Mouse (Mus musculus) testis, postnatal 14 days (tissue): Measurements from ENCODE around the gene Eif4e2.

Experiments
- DNase-seq: peaks from one replicate; pipeline ENCODE4 v3.0.0; 2021; ENCODE audit warnings: low spot score

Gene Eif4e2

DNA sequence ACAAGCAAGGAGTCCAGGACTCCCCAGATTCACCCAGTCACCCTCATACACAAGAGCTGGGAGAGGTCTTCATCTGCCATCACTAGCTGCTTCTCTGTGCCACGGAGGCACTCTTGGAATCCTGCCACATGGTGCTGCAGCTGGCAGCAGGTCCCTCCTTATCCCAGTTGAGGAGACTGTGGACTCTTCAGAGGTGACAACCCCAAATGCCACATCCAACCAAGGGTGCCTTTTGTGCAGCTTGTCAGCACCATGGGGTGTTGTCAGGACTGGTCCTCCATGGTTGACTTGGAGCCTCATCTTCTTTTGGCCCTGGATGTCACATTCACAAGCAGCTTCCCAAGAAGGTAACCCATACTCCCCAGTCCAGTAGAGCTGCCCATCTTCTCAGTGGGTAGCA, 11.9 kb upstream of the Eif4e2 start:
- no peak for DNase-seq

DNA sequence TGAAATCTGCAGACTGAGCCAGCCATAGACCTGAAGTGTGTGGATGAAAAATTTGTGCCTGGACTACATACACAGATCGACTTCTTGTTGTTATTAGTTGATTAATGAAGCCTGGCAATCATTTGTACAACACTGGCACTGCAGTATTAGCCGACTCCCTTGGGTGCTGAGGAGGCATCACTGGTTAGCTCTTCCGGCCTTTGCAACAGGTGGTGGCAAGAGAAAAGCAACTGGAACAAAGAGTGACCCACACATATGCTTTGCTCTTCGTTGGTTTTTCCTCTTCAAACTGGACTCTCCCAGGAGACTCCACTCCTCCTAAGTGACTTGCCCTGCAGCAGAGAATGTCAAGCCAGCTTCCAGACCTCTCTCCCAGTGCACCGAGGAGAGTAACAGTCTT, 9.9 kb upstream of the Eif4e2 start:
- no peak for DNase-seq

DNA sequence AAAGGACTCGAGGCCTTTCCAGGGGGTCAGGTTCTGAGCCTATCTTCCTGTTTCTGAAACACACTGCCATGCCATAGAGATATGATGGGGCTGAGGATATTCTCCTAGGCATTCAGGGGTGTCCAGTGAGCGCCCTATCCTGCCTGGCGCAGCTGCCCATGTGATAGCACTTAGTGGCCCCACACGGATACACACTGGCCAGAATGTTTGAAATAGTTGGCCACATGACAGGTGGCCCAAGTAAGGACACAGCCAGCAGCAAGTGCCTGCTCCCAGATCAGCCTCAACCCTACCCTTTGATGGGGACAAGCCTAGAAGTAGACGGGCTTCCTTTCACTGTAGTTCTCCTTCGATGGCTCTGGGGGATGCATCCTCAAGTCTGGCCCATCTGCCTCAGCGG, 9.2 kb upstream of the Eif4e2 start, which contains the start of gene Chrng:
TSS of gene Chrng (plus strand) at position 193 of the 400 bp plus-strand sequence.
- DNase-seq: no peak

DNA sequence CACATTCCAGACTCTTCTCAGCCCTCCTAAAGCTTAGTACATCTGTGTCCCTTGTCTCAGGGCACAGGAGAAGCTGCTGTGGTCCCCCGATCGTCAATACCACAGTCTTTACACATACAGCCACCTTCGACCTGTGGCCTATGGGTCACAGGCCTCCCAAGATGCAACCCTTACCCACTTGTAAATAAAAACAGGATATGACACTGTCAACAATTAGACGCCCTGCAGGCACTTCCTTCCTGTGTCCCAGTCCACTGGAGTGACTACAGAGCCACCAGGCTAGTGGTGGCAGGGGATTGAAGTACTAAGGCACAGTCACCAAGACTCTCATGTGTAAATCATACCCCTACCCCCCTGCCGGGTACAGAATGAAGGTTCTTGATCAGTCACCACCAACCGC, 8.7 kb upstream of the Eif4e2 start:
- no peak for DNase-seq

DNA sequence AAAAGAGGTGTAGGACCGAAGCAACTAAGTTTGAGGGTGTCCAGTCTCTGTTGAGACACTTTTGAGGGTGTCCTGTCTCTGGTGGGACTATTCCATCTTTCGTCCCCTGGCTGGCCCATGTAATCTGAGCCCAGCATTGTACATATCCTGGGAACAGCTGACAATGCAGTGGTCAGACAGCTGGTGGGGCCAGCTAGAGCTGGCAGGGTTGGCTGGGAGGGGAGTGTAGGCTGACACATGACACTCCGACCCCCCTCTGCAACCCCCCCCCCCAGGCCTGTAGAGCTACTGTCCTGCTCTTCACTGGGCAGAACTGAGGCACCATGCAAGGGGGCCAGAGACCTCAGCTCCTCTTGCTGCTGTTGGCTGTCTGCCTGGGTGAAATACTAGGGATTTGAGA, 8.2 kb upstream of the Eif4e2 start:
- DNase-seq: no peak

DNA sequence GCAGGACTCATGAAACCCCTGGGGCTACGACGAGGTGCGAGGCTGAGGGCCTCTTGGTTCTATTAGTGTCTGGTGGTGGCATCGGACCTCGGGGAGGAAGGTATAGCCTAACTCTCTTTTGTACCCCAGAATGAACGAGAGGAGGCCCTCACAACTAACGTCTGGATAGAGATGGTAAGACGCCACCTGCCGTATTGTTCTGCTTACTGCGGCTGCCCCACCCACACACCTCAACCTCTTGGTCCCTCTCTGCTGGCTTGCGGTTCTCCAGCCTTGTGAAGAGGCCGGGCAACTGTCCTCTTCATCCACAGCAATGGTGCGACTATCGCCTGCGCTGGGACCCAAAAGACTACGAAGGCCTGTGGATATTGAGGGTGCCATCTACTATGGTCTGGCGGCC, 7.4 kb upstream of the Eif4e2 start:
- no peak for DNase-seq

DNA sequence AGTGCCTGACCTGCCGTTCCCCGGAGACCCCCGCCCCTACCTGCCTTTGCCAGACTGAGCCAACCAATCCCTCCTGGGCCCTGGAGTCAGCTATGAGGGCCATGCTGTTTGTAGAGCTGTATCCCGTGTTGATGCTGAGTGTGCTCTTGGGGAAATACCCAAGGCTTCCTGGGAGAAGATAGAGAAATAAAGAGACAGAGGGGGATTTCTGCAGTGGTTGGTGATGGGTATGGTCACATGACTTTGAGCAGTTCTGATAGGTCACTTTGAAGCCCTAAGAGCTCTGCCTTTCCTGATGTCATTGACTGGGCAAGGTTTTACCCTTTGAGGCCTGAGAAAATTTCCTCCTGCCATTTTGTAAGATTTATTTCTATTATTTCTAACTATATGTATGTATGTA, 2.3 kb upstream of the Eif4e2 start:
- DNase-seq: no peak

DNA sequence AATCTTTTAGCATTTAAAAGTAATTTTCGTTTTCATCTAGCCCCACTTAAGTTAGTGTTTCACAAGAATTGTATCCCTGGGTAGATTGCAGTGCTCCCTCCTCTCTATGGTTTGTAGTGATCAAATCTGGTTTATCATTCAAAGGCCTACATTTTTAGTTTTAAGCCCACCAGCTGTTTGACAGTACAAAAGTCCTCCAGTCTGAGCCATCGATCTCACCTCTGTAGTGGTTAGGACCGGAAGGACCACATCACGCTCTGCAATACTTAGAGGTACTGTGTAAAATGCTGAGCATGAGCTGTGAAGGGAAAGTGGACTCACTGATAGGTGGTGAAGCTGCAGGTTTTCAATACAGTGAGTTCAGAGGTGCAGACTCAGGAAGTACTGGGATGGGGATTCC, 1.0 kb downstream of the Eif4e2 start:
- DNase-seq: no peak

DNA sequence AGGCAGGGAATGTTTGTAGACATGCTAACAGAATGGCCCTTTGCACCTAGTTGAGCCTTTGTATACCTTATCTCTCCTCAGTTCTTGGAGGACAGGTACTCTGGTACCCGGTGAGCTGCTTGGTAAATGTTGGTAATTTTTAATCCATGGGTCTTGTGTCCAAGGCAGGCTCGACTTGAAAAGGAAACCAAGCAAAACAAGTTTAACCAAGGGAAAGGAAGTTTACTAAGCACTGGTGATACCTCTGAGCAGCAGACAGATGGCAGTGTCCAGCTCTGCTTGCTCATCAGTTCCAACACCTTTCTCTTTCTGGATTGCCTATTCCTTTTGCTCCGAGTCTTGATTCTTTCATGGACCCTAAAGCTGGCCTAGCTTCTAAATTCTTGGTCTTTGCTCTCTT, 4.2 kb downstream of the Eif4e2 start:
- no peak for DNase-seq

DNA sequence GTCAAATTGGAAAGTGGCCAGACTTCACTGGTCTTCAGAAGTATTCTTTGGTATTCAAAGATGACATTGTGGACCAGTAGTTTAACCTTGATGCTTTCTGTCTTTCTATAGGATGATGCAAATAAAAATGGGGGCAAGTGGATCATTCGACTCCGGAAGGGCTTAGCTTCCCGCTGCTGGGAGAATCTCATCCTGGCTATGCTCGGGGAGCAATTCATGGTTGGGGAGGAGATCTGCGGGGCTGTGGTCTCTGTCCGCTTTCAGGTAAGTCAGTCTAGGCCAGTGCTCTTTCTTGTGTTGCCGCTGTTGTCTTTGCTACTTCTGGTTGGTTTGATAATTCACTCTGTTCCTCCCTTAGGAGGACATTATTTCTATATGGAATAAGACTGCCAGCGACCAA, 12.0 kb downstream of the Eif4e2 start:
- no peak for DNase-seq

DNA sequence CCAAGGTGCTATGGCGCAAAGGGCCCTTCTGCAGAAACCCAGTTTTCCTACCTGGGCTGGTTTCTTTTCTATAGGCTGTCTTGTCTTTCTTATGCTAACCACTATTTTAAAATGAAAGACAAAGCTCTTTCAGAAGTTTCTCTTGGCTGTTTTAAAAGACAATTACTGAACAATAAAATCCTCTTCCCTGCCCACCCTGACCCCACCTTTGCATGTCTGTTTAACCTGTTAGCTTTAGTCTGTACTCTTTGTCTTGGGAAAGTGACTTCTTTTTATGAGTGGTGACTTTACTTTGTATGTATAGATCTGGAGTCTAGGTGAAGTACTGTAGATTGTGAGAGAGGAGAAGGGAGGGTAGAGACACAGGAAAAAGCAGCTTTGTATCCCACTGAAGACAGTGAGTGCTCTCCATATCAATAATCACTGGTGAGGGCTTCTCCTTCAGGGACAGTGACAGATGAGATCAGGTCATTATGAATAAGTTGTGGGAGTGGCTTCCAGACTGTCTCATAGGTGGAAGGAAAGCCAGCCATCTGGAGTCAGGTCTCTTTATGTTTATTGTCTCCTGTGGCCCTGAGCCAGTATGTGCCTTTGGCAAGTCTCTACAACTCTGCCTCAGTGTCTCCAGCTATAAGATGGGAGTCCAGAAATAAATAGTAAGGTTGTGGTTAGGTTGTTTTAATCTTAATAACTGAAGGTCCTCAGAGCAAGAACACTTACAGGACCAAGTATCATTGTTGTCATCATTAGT, 12.9 kb downstream of the Eif4e2 start:
- DNase-seq: no peak

DNA sequence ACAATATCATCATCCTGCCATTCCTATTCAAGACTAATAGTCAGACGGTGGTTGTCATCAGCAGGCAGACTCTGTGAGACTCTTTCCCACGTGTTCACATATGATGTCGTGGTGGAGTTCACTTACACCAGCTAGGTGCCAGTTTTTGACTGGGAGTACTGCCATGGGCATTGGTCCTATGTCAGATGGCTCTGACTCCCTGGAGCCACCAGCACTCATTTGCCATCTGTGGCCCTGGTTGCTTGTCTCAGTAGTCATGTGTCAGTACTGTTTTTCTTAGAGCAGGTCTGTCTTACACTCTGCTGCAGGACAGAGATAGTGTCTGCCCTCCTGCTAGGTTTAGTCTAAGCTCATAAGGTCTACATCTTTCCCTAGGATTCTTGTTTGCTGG, 13.4 kb downstream of the Eif4e2 start:
- no peak for DNase-seq

DNA sequence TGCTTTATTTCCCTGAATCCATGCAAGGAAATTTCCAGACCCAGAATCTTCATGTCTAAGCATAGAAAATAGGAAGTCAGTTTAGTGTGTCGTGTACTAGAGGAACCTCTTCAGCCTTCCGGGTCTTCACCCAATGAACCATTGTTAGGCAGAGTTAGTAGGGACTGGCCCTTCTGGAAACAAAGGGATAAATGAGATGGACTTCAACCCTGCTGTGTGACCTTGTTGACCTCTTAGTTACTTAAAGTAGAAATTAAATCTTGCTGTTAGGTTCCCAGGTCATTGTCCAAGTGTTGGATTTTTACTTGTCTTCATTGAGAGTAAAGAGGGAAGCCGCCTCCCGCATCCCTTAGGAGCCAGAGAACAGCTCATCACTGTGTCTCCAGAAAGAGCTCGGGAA, 16.9 kb downstream of the Eif4e2 start:
- DNase-seq: no peak

DNA sequence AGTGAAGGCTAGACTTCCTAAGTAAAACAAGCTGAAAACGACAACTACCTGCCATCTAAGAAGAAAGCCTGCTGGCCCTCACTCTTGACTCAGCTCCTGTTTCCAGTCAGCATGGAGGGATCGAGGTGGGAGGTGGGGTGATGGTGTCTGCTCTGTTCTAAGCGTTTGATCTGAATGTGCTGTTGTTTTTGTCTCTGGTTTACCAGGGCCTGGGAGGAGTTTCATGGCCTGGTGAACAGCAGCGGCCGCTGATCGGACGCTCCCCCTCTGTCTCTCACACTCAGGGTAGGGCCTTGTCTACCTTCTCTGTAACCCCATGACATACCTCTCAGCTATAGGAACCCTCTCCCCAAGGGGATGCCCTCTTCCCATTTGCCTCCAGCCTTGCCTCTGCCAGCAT, 18.5 kb downstream of the Eif4e2 start:
- no peak for DNase-seq

DNA sequence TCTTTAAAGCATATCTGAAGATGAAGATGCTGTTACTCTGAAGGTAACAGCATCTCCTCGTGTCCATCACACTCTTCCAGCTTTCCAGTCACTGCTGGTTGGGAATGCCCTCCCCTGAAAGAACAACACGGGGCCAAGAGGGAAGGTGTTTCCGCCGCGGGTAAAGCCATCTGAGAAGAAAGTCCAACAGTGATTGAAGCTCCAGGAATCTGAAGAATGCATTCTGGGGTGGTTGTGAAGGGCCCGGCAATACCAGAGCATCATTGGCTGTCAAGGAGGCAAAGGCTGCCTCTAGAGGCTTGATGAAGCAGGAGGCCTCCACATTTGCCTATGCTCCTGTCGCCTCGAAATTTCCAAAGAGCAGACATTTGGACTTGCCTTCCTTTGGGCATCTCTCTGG, 25.3 kb downstream of the Eif4e2 start:
- DNase-seq: no peak

DNA sequence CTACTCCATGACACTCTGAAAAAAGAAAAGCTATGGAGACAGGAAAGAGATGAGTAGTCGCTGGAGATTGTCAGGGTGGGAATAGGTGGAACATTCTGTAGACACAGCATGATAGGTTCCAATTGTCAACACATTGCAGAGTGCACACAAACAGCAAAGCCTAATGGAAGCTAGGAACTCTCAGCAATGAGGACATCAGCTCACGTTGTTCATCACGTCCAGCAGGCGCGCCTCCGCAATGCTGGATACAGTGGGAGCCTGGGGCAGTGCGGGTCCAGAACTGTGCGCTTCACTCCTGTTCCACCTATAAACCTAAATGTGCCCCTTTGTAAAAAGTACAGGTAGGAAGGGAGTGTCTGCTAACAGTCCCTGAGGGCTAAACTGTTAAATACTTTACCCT, 29.3 kb downstream of the Eif4e2 start:
- no peak for DNase-seq

DNA sequence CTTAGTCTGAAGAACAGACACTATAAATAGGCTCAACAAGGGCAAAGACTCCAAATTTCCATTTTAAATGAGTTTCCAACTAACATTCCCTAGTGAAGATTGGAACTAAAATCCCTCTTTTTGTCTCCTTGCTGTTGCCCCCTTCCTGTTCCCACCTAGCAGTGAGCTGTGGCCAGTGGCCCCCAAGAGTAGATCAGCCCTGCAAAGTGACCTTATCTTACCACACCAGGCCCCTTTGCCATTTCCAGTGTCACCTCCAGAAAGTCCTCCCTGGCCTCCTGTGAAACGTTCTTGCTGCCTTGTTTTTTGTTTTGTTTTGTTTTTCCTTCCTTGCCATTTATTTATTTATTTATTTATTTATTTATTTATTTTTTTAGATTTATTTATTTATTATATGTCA, 31.7 kb downstream of the Eif4e2 start:
- no peak for DNase-seq

DNA sequence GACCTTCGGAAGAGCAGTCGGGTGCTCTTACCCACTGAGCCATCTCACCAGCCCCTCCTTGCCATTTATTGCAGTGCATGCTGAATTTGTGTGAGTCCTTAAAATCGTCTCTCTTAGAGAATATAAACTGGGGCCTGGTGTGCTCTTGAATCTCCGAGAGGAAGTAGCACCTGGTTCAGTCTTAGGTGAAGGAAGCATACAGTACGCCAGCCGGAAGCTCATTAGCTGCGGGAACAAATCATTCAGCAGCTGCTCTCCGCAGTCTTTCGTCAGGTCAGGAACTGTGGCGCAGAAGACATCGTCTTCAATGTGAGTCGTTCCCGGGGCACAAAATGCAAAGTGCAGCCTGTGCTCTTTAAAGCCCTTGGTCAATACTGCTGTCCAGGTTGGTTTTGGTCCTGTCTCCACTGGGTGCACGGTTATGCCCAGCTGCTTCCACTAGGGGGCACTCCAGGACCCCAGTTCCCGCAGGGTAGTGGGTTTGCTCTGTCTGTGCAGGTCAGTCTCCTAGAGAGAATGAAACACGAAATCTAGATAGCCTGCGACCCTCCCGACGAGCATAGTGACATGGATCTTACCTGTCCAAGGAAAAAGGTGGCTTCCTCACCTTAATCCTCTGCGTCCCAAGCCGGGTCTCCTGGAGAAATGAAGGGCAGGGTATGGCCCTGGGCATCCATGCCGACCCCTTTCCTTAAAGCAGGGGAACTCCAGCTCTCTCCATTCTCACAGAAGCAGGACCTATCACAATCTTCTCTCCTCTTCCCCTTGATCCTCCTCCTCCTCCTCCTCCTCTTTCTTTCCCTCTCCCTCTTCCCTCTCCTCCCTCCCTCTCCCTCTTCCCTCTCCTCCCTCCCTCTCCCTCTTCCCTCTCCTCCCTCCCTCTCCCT, 32.5 kb downstream of the Eif4e2 start:
- peak; percentile 75 for DNase-seq

DNA sequence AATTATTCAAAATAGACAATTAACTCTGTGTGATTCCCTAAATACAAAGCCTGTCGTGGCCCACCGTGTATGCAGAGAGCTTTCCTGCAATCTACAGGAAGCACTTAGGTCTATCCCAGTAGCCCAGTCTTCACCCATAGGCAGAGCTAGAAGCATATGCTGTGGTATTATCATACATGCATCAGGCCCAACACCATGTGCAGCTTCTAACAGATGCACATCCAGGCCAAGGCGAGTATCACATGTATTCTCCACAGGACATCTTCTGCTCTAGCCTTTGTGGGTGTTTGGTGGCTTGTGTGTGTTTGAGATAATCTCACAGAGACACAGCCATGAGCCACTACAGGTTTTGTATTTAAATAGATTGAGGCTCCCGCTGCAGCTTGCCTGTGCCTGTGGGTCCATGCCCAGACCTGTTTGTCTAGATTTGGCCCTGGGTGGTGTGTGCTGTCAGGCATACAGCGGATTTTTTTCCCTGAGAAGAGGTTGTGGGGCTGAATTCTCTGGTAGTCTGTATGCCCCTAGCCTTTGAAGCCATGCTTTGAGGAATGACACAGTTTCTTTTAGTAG, 38.4 kb downstream of the Eif4e2 start:
- DNase-seq: no peak

DNA sequence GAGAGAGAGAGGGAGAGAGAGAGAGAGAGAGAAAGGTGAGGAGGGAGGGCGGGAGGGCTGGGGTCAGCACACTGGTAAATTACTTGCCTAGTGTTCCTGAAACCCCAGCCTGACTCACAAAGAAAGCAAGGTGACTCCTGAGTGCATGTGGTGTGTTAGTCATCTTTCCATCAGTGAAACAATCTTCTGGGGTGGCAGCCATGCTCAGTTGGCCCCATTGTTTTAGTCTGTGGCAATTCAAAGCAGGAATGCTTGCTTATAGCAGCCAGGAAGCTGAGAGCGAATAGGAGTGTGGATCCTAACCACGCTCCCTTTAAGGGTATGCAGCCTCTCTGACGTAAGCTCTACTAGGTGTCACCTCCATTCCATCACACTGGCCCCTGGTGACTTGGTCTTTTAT, 41.5 kb downstream of the Eif4e2 start:
- no peak for DNase-seq

DNA sequence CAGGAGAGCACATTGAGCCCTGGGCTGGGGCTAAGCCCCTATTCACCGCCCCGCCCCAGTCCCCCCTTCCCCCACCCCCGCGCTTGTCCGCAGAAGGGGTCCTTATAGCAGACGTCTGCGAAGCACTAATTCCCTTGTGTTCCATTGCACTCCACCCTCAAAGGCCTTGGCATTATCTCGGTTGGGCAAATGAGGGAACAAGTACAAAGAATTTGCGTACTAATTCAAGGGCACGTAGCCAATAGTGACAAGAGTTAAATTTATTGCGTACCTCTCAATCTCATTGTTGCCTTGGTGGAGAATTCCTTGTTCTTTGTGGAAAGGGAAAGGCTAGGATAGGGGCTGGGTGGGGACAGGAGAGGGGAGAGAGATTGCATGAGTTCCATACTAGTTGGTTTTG, 44.0 kb downstream of the Eif4e2 start:
- no peak for DNase-seq

DNA sequence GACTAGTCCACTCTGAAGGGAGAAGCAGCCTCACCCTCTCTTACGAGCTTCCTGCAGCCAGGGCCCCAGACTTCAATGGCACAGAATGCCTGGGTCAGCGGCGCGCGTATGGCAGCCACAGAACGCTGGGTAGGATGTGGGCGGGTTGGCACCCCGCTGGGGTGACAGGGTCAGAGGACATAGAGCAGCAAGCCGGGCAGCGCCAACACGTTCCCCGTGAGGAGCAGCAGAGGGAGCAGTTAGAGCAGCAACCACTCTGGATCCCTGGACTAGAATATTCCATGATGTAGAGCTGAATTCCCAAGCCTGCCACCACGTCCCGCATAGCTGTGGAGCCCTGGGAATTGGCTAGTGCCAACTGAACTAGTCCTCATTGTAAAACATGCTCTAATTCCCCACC, 44.8 kb downstream of the Eif4e2 start:
- DNase-seq: peak; percentile 45

DNA sequence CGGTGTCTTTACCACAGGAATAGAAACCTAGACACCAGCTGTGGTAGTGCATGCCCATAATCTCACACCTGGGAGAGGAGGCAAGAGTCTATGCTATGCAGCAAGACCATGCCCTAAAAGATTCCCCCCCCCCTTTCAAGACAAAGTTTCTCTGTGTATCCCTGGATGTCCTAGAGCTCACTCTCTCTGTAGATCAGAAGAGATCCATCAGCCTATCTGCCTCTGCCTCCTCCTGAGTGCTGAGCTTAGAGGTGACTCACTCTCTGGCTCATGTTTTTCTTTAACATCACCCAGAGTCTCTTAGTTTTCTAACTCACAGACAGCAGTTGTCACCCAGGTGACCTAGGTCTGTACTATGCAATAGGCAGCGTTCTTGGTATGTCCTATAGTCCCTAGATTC, 45.6 kb downstream of the Eif4e2 start:
- no peak for DNase-seq
